Mouse (Mus musculus) intestine, embryonic 14.5 days (tissue): ENCODE measurements around the gene Gm42791. TPM values are rescaled to one million over a fixed set of nuclear protein-coding genes. Genes with fewer than 3 reads are reported as not detected.

ENCODE experiments used
- ATAC-seq: fragments of 200-750 bp; cut with Nextera tagmentation; replicated peaks from 2 replicates; pipeline ENCODE4 v1.8.0; 2017; ENCODE audit warnings: low read depth, moderate number of reproducible peaks, moderate TSS enrichment, moderate library complexity; ENCODE audit not compliant: low FRiP score, low TSS enrichment
- DNase-seq: peaks from one replicate; pipeline ENCODE4 v3.0.0-alpha.2; 2018; ENCODE audit warnings: low spot score
- H3K27ac ChIP-seq: fragments of 300-500 bp; sonication (generic); 2 replicates; pipeline ENCODE4 v1.5.1; 2014; ENCODE audit warnings: low read depth, mild to moderate bottlenecking, control low read depth
- H3K27me3 ChIP-seq: fragments of 300-500 bp; sonication (generic); replicated peaks from 2 replicates; pipeline ENCODE4 v1.6.1; 2014; ENCODE audit warnings: low read length, control low read depth; ENCODE audit not compliant: control insufficient read depth, insufficient read depth
- H3K36me3 ChIP-seq: fragments of 300-500 bp; sonication (generic); 2 replicates; pipeline ENCODE4 v1.6.1; 2014; ENCODE audit warnings: low read length, control low read depth; ENCODE audit not compliant: control insufficient read depth, insufficient read depth
- H3K4me1 ChIP-seq: fragments of 300-500 bp; sonication (generic); replicated peaks from 2 replicates; pipeline ENCODE4 v1.6.1; 2014; ENCODE audit warnings: low read length, control low read depth, mixed read lengths; ENCODE audit not compliant: control insufficient read depth, insufficient read depth
- H3K4me2 ChIP-seq: fragments of 300-500 bp; sonication (generic); 2 replicates; pipeline ENCODE4 v1.6.1; 2014; ENCODE audit warnings: low read length
- H3K4me3 ChIP-seq: fragments of 300-500 bp; sonication (generic); 2 replicates; pipeline ENCODE4 v1.5.1; 2014; ENCODE audit warnings: low read depth, low read length, control low read depth, mixed read lengths
- H3K9ac ChIP-seq: fragments of 300-500 bp; sonication (generic); 2 replicates; pipeline ENCODE4 v1.6.1; 2014; ENCODE audit warnings: mild to moderate bottlenecking, low read length
- H3K9me3 ChIP-seq: fragments of 300-500 bp; sonication (generic); 2 replicates; pipeline ENCODE4 v1.6.1; 2016; ENCODE audit warnings: low read length, control low read depth; ENCODE audit not compliant: control insufficient read depth
- WGBS: fragments of 180-500 bp; shearing (Covaris S2); extraction: QIAGEN DNeasy Blood & Tissue Kit; methylation state at CpG from one replicate; pipeline ENCODE4 v1.1.7; 2014; 5-methylcytosine and 5-hydroxymethylcytosine counted together
- polyA plus RNA-seq: library from polyadenylated mRNA; unstranded; fragments of >200 nt; fragmentation: Nextera tagmentation; extraction: Ambion mirVana; gene quantifications from 2 replicates; pipeline ENCODE4 v1.2.1, GENCODE M21; 2014

Gene Gm42791
- polyA plus RNA-seq, 1 experiment from 2014 or later = 2.2 TPM

GRCm38 (mm10) chr5:148969648-148970047 lies 25.3 kb downstream of the Gm42791 start:
- Histone ChIP-seq H3K9me3 (no peaks in the 10 kb centered on the region), H3K4me2 (no peak overlapping the region; the same call in 1 of the 2 replicates), H3K27me3 (no peaks in the 10 kb centered on the region), H3K36me3 (no peaks in the 10 kb centered on the region), H3K4me1 (peaks cover 36% of the 10 kb centered on the region), H3K4me3 (no peak overlapping the region), H3K9ac (no peak overlapping the region), H3K27ac (peak overlapping the region; percentile 45; the same call in 1 of the 2 replicates)
- ATAC-seq (no peak), DNase-seq (no peak)
- 19% methylated on average over 9 of the region's 9 CpGs for WGBS

DNA sequence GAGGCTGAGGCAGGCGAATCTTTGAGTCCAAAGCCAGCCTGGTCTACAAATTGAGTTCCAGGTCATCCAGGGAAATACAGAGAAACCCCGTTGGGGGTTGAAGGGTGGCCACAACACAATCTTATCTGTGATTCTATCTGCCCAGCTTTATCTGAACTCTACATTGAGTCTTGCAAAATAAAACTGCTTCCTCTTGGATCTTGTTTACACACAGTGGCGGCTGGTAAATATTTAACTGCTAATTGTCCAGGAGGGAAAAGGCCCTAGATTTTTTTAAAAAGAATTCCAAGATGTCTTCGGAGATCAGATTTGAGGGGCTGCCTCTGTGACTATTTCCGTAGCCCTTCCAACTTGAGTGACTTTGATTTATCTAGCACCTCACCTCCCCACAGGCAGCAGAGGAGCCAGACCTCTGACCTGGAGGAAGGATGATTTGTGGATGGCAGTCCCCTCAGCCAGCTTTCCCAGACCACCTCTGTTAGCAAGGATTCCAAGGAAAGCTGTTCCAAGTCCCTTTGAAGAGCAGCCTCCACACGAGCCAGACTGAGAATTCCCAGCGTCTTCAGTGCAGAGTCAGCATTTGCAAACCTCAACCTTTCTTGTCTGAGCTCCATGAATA lies 25.9 kb downstream of the Gm42791 start:
- DNase-seq (no peak), ATAC-seq (no peak)
- Histone ChIP-seq H3K9ac (no peak overlapping the region), H3K27me3 (no peaks in the 10 kb centered on the region), H3K36me3 (no peaks in the 10 kb centered on the region), H3K4me2 (no peak overlapping the region), H3K4me1 (peaks cover 36% of the 10 kb centered on the region), H3K9me3 (no peaks in the 10 kb centered on the region), H3K4me3 (no peak overlapping the region), H3K27ac (peak overlapping the region; percentile 45; the same call in 1 of the 2 replicates)
- WGBS = 34% methylated on average over 7 of the region's 7 CpGs

GRCm38 (mm10) chr5:148968179-148968578 lies 26.8 kb downstream of the Gm42791 start:
- DNase-seq (no peak), ATAC-seq (no peak)
- Histone ChIP-seq H3K9ac (no peak overlapping the region), H3K27me3 (no peaks in the 10 kb centered on the region), H3K4me1 (peaks cover 36% of the 10 kb centered on the region), H3K9me3 (0 out of 2 replicates have a peak, but pooled peaks cover 2% of the 10 kb centered on the region), H3K27ac (no peak overlapping the region), H3K4me3 (no peak overlapping the region), H3K4me2 (no peak overlapping the region), H3K36me3 (no peaks in the 10 kb centered on the region)
- 71% methylated on average over 5 of the region's 5 CpGs for WGBS

DNA sequence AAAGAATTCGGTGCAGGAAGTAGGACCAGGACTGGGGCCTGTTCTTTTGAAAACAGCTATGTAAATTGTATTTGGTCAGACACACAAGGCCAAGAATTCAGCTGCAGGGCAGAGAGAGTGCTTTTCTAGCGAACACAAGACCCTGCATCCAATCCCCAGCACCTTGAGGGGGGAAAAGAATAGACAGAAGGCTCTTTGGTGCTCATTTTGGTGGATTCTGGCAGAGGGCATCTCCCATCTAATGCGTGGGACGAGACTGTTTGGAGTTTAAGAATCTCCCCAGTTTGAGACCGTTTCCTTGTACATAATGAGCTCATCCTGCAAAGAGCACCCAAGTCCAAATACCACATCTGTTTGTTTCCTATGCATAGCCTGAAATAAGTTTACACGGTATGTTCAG lies 28.6 kb downstream of the Gm42791 start:
- Histone ChIP-seq H3K9me3 (0 out of 2 replicates have a peak, but pooled peaks cover 2% of the 10 kb centered on the region), H3K27me3 (no peaks in the 10 kb centered on the region), H3K4me2 (peak overlapping the region; percentile 22), H3K4me3 (no peak overlapping the region), H3K36me3 (no peaks in the 10 kb centered on the region), H3K27ac (peak overlapping the region; percentile 62), H3K9ac (no peak overlapping the region), H3K4me1 (peaks cover 36% of the 10 kb centered on the region)
- no peak for ATAC-seq
- DNase-seq = no peak
- 50% methylated on average over 6 of the region's 6 CpGs for WGBS

- Histone ChIP-seq H3K4me1 (peaks cover 36% of the 10 kb centered on the region), H3K4me3 (no peak overlapping the region), H3K27ac (peak overlapping the region; percentile 62), H3K36me3 (no peaks in the 10 kb centered on the region), H3K4me2 (peak overlapping the region; percentile 22), H3K9me3 (0 out of 2 replicates have a peak, but pooled peaks cover 2% of the 10 kb centered on the region), H3K27me3 (no peaks in the 10 kb centered on the region), H3K9ac (no peak overlapping the region)
- WGBS = 11% methylated on average over 13 of the region's 13 CpGs
- no peak for ATAC-seq
- DNase-seq = no peak
Observed at GRCm38 (mm10) chr5:148965691-148966333, 29.1 kb downstream of the Gm42791 start.

DNA sequence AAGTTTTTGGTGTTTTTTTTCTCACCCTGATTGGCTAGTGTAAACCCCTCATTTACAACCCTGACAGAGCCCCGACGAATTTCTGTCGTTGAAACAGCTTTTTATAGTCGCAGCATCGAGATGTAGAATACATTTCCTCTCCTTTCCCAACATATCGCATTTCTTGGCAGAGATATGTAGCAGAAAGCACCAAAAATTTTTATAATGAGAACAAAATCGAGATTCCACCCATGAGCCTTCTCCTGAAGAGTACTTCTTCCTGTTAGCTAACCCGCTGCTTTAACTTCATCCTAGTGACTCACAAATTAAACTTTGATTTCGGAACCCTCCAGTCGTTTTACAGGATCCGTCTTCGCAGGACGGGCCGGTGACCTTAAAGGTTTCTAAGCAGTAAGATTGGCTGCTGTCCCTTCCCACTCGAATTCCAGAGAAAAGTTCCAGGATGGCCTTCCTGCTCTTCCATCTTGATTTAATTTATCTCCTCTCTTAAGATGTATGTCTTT lies 29.8 kb downstream of the Gm42791 start:
- ATAC-seq (no peak), DNase-seq (no peak)
- Histone ChIP-seq H3K4me1 (peaks cover 36% of the 10 kb centered on the region), H3K4me2 (no peak overlapping the region), H3K27ac (peak overlapping the region; percentile 62; the same call in 1 of the 2 replicates), H3K4me3 (no peak overlapping the region), H3K9me3 (0 out of 2 replicates have a peak, but pooled peaks cover 2% of the 10 kb centered on the region), H3K36me3 (no peaks in the 10 kb centered on the region), H3K27me3 (no peaks in the 10 kb centered on the region), H3K9ac (no peak overlapping the region)
- 60% methylated on average over 15 of the region's 15 CpGs for WGBS

GRCm38 (mm10) chr5:148964251-148964650 lies 30.7 kb downstream of the Gm42791 start:
- Histone ChIP-seq H3K9ac (no peak overlapping the region), H3K36me3 (no peaks in the 10 kb centered on the region), H3K4me1 (peaks cover 31% of the 10 kb centered on the region), H3K27me3 (no peaks in the 10 kb centered on the region), H3K27ac (no peak overlapping the region), H3K9me3 (0 out of 2 replicates have a peak, but pooled peaks cover 2% of the 10 kb centered on the region), H3K4me2 (no peak overlapping the region), H3K4me3 (no peak overlapping the region)
- DNase-seq = no peak
- ATAC-seq = no peak
- WGBS = 69% methylated on average over 1 of the region's 1 CpGs

DNA sequence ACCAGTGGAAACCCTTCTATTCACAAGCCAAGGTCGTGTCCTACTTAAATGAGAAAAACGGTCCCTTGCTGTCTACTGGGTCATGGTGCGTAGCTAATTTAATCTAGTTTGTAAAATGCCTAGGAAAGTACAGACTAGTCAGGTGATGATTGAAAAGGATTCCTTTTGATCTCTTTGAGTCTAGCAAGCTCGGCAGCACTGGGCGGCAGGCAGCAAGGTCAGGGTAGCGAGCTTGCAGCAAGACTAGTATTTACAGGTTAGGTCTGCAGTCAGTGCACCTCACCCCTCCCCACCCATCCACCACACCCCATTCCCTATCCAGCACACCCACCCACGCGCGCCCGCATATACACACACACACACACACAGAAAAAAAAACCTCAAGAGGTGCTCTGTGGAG lies 34.7 kb downstream of the Gm42791 start:
- Histone ChIP-seq H3K4me1 (peaks cover 13% of the 10 kb centered on the region; the same call in 1 of the 2 replicates), H3K9ac (no peak overlapping the region), H3K27ac (no peak overlapping the region), H3K27me3 (no peaks in the 10 kb centered on the region), H3K4me2 (peak overlapping the region; percentile 97), H3K36me3 (no peaks in the 10 kb centered on the region), H3K9me3 (0 out of 2 replicates have a peak, but pooled peaks cover 2% of the 10 kb centered on the region), H3K4me3 (no peak overlapping the region)
- 72% methylated on average over 10 of the region's 10 CpGs for WGBS
- ATAC-seq = no peak
- no peak for DNase-seq
